Mouse (Mus musculus) cerebellum, postnatal 4 days (tissue): Measurements from ENCODE around the gene Olfr1284.
"Not testable (repeated sequence)": the region's sequence is repeated elsewhere in the genome, so short reads cannot be mapped to it uniquely, and the experiment has no call there.

Experiments used
- DNase-seq, 2 experiments: peaks; one replicate each; pipeline ENCODE4 v3.0.0; 2022; ENCODE audit warnings: low spot score in 2 of 2, mixed read lengths in 1 of 2

Olfr1284 gene

DNA sequence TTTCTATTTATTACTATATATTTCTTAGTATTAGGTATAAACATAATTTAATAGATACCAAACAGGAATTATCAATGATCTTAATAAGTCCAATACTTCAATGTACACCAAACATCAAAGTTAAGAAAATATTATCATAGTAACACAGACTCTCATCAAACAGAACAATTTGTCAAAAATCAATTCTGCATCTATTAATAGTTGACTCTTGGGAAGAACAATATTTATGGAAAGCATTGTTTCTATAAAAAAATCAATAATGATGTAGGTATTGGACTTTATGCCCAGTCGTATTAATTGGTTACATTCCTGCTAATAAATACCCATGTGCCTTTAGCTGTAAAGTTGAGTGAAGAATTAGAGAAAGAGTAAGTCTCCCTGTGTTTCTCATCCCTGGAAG lies at the start of gene Olfr1284:
TSS of gene Olfr1284 (plus strand) at position 301 of the 400 bp plus-strand sequence.
- DNase-seq, result no peak

DNA sequence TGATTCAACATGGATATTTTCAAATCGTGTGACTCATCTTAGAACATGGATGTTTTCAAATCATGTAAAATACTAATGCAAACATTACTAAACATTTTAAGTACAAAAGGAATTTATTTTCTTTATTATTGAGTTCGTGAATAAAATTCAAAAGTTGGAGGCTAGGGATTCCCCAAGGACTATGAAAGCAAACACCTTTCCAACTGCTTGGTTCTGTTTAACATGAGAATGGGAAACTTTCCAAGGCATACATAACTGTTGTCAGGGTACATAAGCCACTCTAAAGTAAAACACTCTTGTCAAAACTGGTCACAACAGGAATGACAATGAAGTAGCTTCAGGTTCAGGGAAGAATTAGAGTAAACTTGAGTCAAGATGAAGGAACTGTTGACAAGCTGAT lies 49.1 kb upstream of the Olfr1284 start, which contains the start of gene Olfr1281:
TSS of gene Olfr1281 (plus strand) at position 301 of the 400 bp plus-strand sequence.
- DNase-seq, result no peak

DNA sequence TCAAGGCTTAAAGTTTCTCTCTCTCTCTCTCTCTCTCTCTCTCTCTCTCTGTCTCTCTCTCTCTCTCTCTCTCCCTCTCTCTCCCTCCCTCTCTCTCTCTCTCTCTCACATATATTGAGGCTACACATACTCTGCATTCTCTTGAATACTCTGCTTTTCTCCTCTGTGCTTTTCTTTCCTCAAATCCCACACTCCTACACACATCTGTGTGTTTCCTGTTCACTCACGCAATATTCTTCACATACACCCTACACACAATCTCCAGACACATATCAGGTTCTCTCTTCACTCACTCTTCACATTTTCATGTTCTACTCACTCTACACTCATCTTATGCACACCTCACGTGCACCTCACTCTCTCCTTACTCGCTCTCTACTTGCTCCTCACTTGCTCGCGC lies 41.6 kb upstream of the Olfr1284 start:
- not testable (repeated sequence) for DNase-seq

DNA sequence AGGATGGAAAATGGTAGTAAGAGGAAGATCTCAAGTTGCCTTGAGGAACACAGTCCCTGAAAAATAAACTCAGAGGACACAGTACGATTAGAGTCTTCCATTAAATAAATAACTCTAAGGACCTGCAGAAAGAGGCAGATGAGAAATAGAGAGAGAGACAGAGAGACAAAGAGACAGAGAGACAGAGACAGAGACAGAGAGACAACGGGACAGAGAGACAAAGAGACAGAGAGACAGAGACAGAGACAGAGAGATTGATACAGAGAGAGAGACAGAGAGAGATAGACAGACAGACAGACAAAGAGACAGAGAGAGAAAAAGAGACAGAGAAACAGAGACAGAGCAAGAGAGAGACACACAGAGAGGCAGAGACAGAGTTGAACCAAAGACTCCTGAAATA lies 39.3 kb upstream of the Olfr1284 start, which contains the start of gene Olfr1282:
TSS of gene Olfr1282 (minus strand) at position 101 of the 400 bp plus-strand sequence.
- no peak for DNase-seq

DNA sequence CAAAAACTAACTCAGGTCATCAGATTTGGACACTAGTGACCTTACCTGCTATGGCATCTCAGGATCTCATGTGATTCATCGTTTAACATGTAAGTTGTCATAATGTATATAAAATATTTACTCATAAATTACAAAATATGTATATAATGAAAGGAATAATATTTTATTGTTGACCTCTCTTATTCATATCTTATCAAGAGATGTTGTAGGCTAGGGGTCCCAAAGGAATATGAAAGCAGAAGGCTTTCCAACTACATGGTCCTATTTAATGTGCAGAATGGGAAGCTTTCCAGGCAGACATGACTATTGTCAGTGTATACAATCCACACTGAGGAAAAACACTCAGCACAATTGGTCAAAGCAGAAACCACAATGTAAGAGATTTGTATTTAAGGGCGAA lies 8.8 kb upstream of the Olfr1284 start, which contains the start of gene Olfr1283:
TSS of gene Olfr1283 (plus strand) at position 301 of the 400 bp plus-strand sequence.
- DNase-seq, result no peak

DNA sequence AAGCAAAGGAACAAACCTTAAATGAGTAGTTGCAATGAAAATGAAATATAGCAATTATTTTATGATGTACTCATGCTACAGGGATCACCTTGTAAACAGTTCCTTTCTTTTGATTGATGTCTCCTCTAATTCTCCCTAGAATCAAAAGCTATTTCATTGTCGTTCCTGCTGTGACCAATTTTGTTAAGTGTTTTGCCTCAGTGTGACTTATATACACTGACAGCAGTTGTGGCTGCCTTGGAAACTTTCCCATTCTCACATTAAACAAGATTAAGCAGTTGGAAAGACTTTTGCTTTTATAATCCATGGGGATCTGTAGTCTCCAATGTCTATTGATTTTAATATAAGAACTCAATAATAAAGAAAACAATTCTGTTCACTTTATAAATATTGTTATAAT lies 47.6 kb downstream of the Olfr1284 start, which contains the start of gene Olfr1286:
TSS of gene Olfr1286 (minus strand) at position 185 of the 400 bp plus-strand sequence.
- no peak for DNase-seq
